Mouse (Mus musculus) CH12.LX (cell line): Measurements from ENCODE around the gene Khnyn. TPM values are rescaled to one million over a fixed set of nuclear protein-coding genes. Genes with fewer than 3 reads are reported as not detected.

ENCODE experiments used
- DNase-seq: peaks from one replicate; pipeline ENCODE4 v3.0.0-alpha.2; 2013; ENCODE audit errors: extremely low read depth
- H3K27ac ChIP-seq: 2 replicates; pipeline ENCODE4 v1.5.1; 2012; ENCODE audit warnings: low read depth, mild to moderate bottlenecking, control low read depth, moderate library complexity; ENCODE audit not compliant: insufficient read depth
- H3K27me3 ChIP-seq: replicated peaks from 2 replicates; pipeline ENCODE3; 2012; ENCODE audit warnings: inconsistent platforms
- H3K36me3 ChIP-seq, 2 experiments: replicated peaks in 1 of 2; 2 replicates each; pipeline versions ENCODE3 to v1.6.1; 2012; ENCODE audit warnings: inconsistent platforms in 1 of 2, low read length in 1 of 2, mild to moderate bottlenecking in 1 of 2, mixed read lengths in 1 of 2, moderate library complexity in 1 of 2; ENCODE audit not compliant: control insufficient read depth in 1 of 2, insufficient read depth in 1 of 2
- H3K4me1 ChIP-seq, 2 experiments: 2 replicates each; pipeline ENCODE4 v1.6.1; 2012; ENCODE audit warnings: inconsistent platforms in 1 of 2, moderate library complexity in 1 of 2; ENCODE audit not compliant: insufficient read depth in 2 of 2, control insufficient read depth in 1 of 2
- H3K4me2 ChIP-seq: 2 replicates; pipeline ENCODE4 v1.6.1; 2012; ENCODE audit warnings: low read depth, mild to moderate bottlenecking, control low read depth; ENCODE audit not compliant: poor library complexity, insufficient read depth, severe bottlenecking
- H3K4me3 ChIP-seq, 3 experiments: fragments of 150-350 bp in 1 of 3; sonication (generic) in 1 of 3; replicated peaks in 1 of 3; 2 replicates each; pipeline versions ENCODE3 to v1.5.1; 2011 to 2012; ENCODE audit warnings: low read depth in 2 of 3, low read length in 2 of 3, mild to moderate bottlenecking in 2 of 3, moderate library complexity in 2 of 3, control low read depth in 1 of 3, improper control_type of control experiment in 1 of 3, inconsistent platforms in 1 of 3, mixed read lengths in 1 of 3; ENCODE audit not compliant: poor library complexity in 1 of 3
- H3K79me2 ChIP-seq: replicated peaks from 2 replicates; pipeline ENCODE4 v1.6.1; 2012; ENCODE audit warnings: mild to moderate bottlenecking, moderate library complexity; ENCODE audit not compliant: control insufficient read depth, poor library complexity, insufficient read depth, severe bottlenecking; ENCODE audit errors: extremely low read depth
- H3K9ac ChIP-seq: 2 replicates; pipeline ENCODE4 v1.6.1; 2012; ENCODE audit warnings: low read depth, mild to moderate bottlenecking, control low read depth, moderate library complexity; ENCODE audit not compliant: insufficient read depth
- H3K9me3 ChIP-seq: replicated peaks from 2 replicates; pipeline ENCODE3; 2012; ENCODE audit warnings: low read length, inconsistent platforms, mixed read lengths
- BHLHE40 ChIP-seq: IDR thresholded peaks from 2 replicates; pipeline ENCODE4 v1.6.1; 2011; ENCODE audit warnings: mild to moderate bottlenecking, low read depth, low read length, improper control_type of control experiment
- CHD2 ChIP-seq: IDR thresholded peaks from 2 replicates; pipeline ENCODE4 v1.6.1; 2011; ENCODE audit warnings: low read length, improper control_type of control experiment
- CTCF ChIP-seq, 2 experiments: IDR thresholded peaks in 1 of 2; conservative IDR thresholded peaks in 1 of 2; 2 replicates each; pipeline ENCODE4 v1.5.1; 2011 to 2012; ENCODE audit warnings: low read depth in 2 of 2, low read length in 2 of 2, improper control_type of control experiment in 1 of 2, inconsistent platforms in 1 of 2, mild to moderate bottlenecking in 1 of 2, moderate library complexity in 1 of 2
- ELF1 ChIP-seq: IDR thresholded peaks from 2 replicates; pipeline ENCODE4 v1.6.1; 2014; ENCODE audit warnings: low read depth, mild to moderate bottlenecking, inconsistent platforms, low read length, improper control_type of control experiment
- HCFC1 ChIP-seq: IDR thresholded peaks from 2 replicates; pipeline ENCODE4 v1.6.1; 2012; ENCODE audit warnings: low read depth, mild to moderate bottlenecking, inconsistent platforms, low read length, improper control_type of control experiment
- IRF4 ChIP-seq: IDR thresholded peaks from 2 replicates; pipeline ENCODE4 v1.6.1; 2014; ENCODE audit warnings: low read depth, mild to moderate bottlenecking, inconsistent platforms, low read length, improper control_type of control experiment
- JUND ChIP-seq: conservative IDR thresholded peaks from 2 replicates; pipeline ENCODE4 v1.6.1; 2011; ENCODE audit warnings: low read depth, low read length, improper control_type of control experiment
- KAT2A ChIP-seq: IDR thresholded peaks from 2 replicates; pipeline ENCODE4 v1.6.1; 2012; ENCODE audit warnings: low read length, improper control_type of control experiment, inconsistent platforms; ENCODE audit not compliant: insufficient replicate concordance
- MAFK ChIP-seq: IDR thresholded peaks from 2 replicates; pipeline ENCODE4 v1.6.1; 2011; ENCODE audit warnings: low read length, improper control_type of control experiment; ENCODE audit not compliant: insufficient replicate concordance
- PAX5 ChIP-seq: IDR thresholded peaks from 2 replicates; pipeline ENCODE4 v1.6.1; 2012; ENCODE audit warnings: low read length, inconsistent platforms, mixed read lengths
- POLR2A ChIP-seq: IDR thresholded peaks from 2 replicates; pipeline ENCODE4 v1.6.1; 2011; ENCODE audit warnings: low read depth, mild to moderate bottlenecking, improper control_type of control experiment, low read length
- POLR2AphosphoS2 ChIP-seq: IDR thresholded peaks from 2 replicates; pipeline ENCODE4 v1.6.1; 2011; ENCODE audit warnings: low read depth, low read length, improper control_type of control experiment
- SIN3A ChIP-seq: IDR thresholded peaks from 2 replicates; pipeline ENCODE4 v1.6.1; 2012; ENCODE audit warnings: low read length, improper control_type of control experiment, inconsistent platforms
- SMC3 ChIP-seq: IDR thresholded peaks from 2 replicates; pipeline ENCODE4 v1.6.1; 2011; ENCODE audit warnings: low read depth, low read length, improper control_type of control experiment
- UBTF ChIP-seq: IDR thresholded peaks from 2 replicates; pipeline ENCODE4 v1.6.1; 2012; ENCODE audit warnings: low read depth, mild to moderate bottlenecking, inconsistent platforms, low read length, improper control_type of control experiment, moderate library complexity
- USF1 ChIP-seq: IDR thresholded peaks from 2 replicates; pipeline ENCODE4 v1.6.1; 2014; ENCODE audit warnings: low read depth, mild to moderate bottlenecking, inconsistent platforms, low read length, improper control_type of control experiment
- ZC3H11A ChIP-seq: IDR thresholded peaks from 2 replicates; pipeline ENCODE4 v1.6.1; 2012; ENCODE audit warnings: low read depth, mild to moderate bottlenecking, inconsistent platforms, low read length, improper control_type of control experiment
- ZNF384 ChIP-seq: IDR thresholded peaks from 2 replicates; pipeline ENCODE4 v1.6.1; 2012; ENCODE audit warnings: low read depth, low read length, improper control_type of control experiment, inconsistent platforms
- dilution Hi-C: fragments of 300-500 bp; cut with MboI; formaldehyde crosslinking; loops from 2 replicates; pipeline ENCODE4 v1.14.3; 2020; ENCODE audit warnings: low sequenced_read_pairs; ENCODE audit not compliant: extremely low pct_unique_long_range_greater_than_20kb, extremely low pct_ligation_motif_present
- in situ Hi-C: fragments of 300-500 bp; cut with MboI; formaldehyde crosslinking; loops from 3 replicates; pipeline ENCODE4 v1.14.3; 2019; ENCODE audit warnings: low sequenced_read_pairs, low pct_ligation_motif_present, low pct_unique_long_range_greater_than_20kb, mixed read lengths
- polyA plus RNA-seq: library from polyadenylated mRNA; unstranded; fragments of >175 nt; gene quantifications from 2 replicates; pipeline ENCODE4 v1.2.1, GENCODE M21; 2012; ENCODE audit warnings: low read depth; ENCODE audit not compliant: insufficient read length
- total RNA-seq, 2 experiments: library from RNA; depleted of rRNA; stranded (reverse); fragments of 300-350 nt in 1 of 2; fragments of >200 nt in 1 of 2; gene quantifications; 2 replicates each; pipeline ENCODE4 v1.2.3; 2012 to 2014

The Khnyn gene
- total and polyA plus RNA-seq, 3 experiments = 31.8 to 50.6 (median 35.8) TPM

GRCm38 (mm10) chr14:55840853-55841366 lies 43.8 kb upstream of the Khnyn start:
- Histone ChIP-seq H3K9me3 (no peaks in the 10 kb centered on the region), H3K27ac (no peak overlapping the region), H3K4me2 (no peak overlapping the region), H3K79me2 (no peaks in the 10 kb centered on the region), H3K36me3 (no peaks in the 10 kb centered on the region), H3K4me1 (peaks cover 0 to 7% of the 10 kb centered on the region in 2 experiments; a peak in 2 of 4 replicates), H3K27me3 (no peaks in the 10 kb centered on the region), H3K4me3 (no peak overlapping the region), H3K9ac (no peak overlapping the region)
- dilution Hi-C loops = no loop called here
- no peak for TF ChIP-seq HCFC1
- TF ChIP-seq SIN3A = no peak
- TF ChIP-seq MAFK = 0 out of 2 replicates have a peak, but pooled peaks have one; percentile 45
- no peak for TF ChIP-seq ZNF384
- in situ Hi-C loops = no loop called here
- DNase-seq = peak; percentile 27

- in situ Hi-C loops = no loop called here
These were observed 42.0 kb upstream of the Khnyn start for GRCm38 (mm10) chr14:55842794-55843193.

GRCm38 (mm10) chr14:55845506-55846294 lies 39.0 kb upstream of the Khnyn start:
- H3K36me3 ChIP-seq = no peaks in the 10 kb centered on the region
- H3K4me1 ChIP-seq = peaks cover 0 to 12% of the 10 kb centered on the region in 2 experiments; a peak in 2 of 4 replicates
- H3K27ac ChIP-seq = no peak overlapping the region
- in situ Hi-C loops = no loop called here
- no peaks in the 10 kb centered on the region for H3K27me3 ChIP-seq
- no peaks in the 10 kb centered on the region for H3K9me3 ChIP-seq
- DNase-seq = no peak
- H3K4me3 ChIP-seq = no peak overlapping the region
- H3K9ac ChIP-seq = no peak overlapping the region
- H3K4me2 ChIP-seq = no peak overlapping the region
- no peaks in the 10 kb centered on the region for H3K79me2 ChIP-seq
- TF ChIP-seq IRF4 (no peak), JUND (no peak), BHLHE40 (no peak), POLR2A (no peak), ELF1 (no peak), USF1 (no peak), POLR2AphosphoS2 (no peak), CHD2 (no peak), ZC3H11A (no peak), SMC3 (no peak), KAT2A (no peak), CTCF (conservative IDR thresholded peaks at IDR 0.05 in 1 of 2, IDR thresholded peaks at IDR 0.05 in 1 of 2; ENCODE audit: low read depth in 2 of 2, low read length in 2 of 2) (no peak), PAX5 (no peak)
- dilution Hi-C loops = no loop called here

More at GRCm38 (mm10) chr14:55842794-55843193, 42.0 kb upstream of the Khnyn start:
- DNase-seq = no peak
- Histone ChIP-seq H3K27ac (no peak overlapping the region), H3K79me2 (no peaks in the 10 kb centered on the region), H3K27me3 (no peaks in the 10 kb centered on the region), H3K4me2 (no peak overlapping the region), H3K4me1 (peaks cover 0 to 14% of the 10 kb centered on the region in 2 experiments; a peak in 2 of 4 replicates)
- dilution Hi-C loops = no loop called here
- TF ChIP-seq UBTF = no peak
- peak in 1 of 2 experiments; percentile 22; a peak in 2 of 4 replicates for TF ChIP-seq CTCF (conservative IDR thresholded peaks at IDR 0.05 in 1 of 2, IDR thresholded peaks at IDR 0.05 in 1 of 2; ENCODE audit: low read depth in 2 of 2, low read length in 2 of 2)
- TF ChIP-seq, all 38 proteins: peak for 1
- Histone ChIP-seq H3K9ac (no peak overlapping the region), H3K36me3 (no peaks in the 10 kb centered on the region), H3K9me3 (no peaks in the 10 kb centered on the region), H3K4me3 (no peak overlapping the region)
